Mouse (Mus musculus): ENCODE data around the gene Chrna9.

- TF ChIP-seq CTCF (IDR thresholded peaks at IDR 0.05; ENCODE audit: low read depth) (no peak), EP300 (IDR thresholded peaks at IDR 0.05; ENCODE audit: low read depth) (no peak)
Measured at GRCm38 (mm10) chr5:65973189-65973588, 38.5 kb downstream of the Chrna9 start.
